Mouse (Mus musculus) hindlimb bud, embryonic 11.5 days (tissue): ENCODE data around the gene Ddi2.

ENCODE experiments used
- DNase-seq: peaks from one replicate; pipeline ENCODE4 v3.0.0-alpha.2; 2012; ENCODE audit warnings: low read depth, low spot score; ENCODE audit errors: extremely low spot score

Gene Ddi2

GRCm38 (mm10) chr4:141656932-141657331 is 66.3 kb downstream of the Ddi2 start:
- no peak for DNase-seq

DNA sequence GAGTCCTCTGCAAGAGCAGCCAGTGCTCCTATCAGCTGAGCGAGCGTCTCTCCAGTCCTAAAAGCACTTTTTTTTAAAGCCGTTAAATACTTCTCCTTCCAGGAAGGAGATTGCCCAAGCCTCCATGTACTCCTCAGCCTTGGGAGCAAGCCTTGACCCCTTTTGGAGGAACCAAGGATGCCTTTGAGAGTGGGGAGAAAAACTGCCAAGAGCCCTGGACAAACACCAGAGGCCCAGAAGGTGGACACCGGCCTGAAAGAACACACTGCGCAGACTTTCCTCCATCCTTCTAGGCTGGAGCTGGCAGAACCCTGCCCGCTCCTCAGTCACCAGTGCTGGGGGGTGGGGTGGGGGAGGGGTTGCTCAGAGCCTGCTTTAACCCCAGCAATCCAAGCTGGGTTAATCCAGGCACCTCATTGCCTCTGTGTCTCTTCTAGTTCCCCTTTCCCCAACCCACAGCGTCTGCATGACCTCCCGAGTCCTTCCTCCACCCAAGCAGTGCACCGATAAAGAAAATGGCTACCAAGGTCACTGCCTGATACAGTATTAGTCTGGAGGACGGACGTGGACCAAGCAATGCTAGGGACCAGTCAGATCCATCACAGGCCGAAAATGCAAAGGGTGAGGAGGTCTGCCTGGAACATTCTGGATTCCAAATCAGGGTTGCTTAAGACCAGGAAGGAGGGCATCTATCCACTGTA is 67.2 kb downstream of the Ddi2 start:
- DNase-seq: no peak

DNA sequence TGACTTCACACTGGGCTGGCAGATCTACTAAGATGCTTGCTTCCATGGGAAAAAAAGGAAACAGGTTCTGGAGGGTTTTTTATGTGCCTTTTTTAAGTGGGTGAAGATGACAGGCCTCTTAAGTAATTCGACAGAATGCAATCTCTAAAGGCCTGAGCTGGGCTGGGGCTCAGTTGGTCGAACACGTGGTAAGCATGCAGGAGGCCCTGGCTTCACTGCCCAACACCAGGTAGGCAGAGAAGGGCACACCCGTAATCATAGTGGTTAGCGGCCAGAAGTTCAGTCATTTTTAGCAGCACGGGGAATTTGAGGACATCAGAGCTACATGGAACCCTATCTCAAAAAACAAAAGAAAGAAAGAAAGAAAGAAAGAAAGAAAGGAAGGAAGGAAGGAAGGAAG is 68.7 kb downstream of the Ddi2 start:
- DNase-seq: no peak

DNA sequence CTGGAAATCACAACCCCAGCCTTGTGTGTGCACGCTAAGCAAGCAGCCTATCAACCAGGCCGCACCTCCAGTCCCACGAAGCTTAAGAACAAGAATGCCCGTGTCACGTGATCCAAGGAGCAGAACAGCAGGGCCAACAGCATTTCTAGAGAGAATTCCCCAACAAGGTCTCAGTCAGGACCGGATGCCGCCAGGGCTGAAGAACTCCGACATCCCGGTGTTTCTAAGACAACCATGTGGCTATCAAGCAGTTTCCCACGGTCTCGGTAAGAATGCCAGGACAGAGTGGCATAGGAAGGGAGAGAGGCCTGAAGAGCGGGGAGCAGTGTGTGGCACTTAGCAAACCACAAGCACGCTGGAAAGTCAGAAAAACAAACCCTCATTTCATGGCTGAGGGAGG is 69.4 kb downstream of the Ddi2 start:
- no peak for DNase-seq

DNA sequence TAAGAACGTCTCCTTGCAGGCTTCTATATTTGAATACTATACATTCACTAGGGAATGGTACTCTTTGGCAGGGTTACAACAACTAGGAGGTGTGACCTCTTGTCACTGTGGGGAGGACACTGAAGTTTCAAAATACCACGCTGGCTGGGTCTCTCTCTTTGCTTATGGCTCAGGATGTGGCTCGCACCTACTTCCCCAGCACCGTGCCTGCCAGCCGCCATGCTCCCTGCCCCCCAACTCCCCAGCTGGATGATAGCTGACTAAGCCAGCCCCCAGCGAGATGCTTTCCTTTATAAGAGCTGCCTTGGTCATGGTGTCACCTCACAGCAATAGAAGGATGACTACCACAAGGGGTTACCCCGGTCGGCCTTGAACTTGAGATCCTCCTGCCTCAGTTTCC is 70.2 kb downstream of the Ddi2 start:
- no peak for DNase-seq

DNA sequence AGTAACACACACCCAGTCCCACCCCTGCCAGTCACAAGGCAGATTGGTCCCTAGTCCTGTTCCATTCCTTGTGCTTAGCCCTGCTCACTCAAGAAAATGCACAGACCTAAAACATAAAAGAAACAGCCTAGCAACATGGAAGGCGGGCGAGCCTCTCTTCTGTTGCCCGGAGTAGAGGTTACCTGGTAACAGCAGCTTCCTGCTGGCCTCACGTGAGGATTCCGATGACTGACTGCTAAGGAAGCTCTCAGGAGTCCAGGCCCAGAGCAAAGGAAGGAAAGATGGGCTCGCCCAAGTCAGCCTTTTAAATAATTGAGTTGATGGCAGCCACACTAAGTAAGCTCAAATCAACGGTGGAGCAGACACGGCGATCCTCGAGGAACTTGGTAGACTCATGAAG is 71.3 kb downstream of the Ddi2 start:
- no peak for DNase-seq

DNA sequence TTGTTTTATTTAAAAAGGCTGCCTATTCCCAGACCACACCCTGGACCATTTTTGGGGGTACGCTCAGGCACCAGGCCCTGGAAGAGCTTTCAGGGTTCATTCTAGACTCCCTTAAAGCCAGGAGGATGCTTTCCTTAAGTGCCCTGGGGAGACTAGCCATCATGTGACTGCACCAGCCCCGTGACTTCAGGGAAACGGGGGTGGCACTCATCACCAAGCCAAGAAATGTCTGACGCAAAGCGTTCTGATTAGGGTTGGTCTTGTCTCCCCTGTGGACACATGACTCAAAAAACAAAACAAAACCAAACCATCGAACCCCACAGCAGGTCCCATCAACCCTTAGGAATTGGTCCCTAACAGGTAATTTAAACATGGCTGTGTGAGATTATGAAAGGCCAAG is 71.9 kb downstream of the Ddi2 start:
- DNase-seq: no peak

GRCm38 (mm10) chr4:141649244-141649643 is 74.0 kb downstream of the Ddi2 start:
- DNase-seq: no peak

- DNase-seq: no peak
Observed at GRCm38 (mm10) chr4:141648262-141648661, 75.0 kb downstream of the Ddi2 start.

GRCm38 (mm10) chr4:141647187-141647586 is 76.0 kb downstream of the Ddi2 start:
- no peak for DNase-seq

DNA sequence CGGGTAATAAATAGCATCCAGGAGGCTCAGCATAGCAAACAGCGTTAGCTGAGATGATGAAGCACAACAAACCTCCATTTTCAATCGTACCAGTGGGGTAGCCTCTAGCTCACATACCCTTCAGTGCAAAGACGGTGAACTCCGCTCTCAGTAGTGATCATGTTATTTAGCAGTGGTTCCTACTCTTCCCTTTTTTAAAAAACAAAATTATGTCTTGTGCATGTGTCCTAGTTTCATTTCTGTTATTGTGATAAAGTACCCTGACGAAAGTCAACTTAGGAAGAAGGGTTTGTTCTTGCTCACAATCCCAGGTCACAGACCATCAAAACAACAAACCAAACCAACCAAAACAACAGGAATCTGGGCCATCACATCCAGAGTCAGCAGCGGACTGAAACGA is 77.2 kb downstream of the Ddi2 start:
- no peak for DNase-seq

GRCm38 (mm10) chr4:141643118-141643855 is 79.9 kb downstream of the Ddi2 start:
- DNase-seq: no peak

GRCm38 (mm10) chr4:141641961-141642811 is 81.0 kb downstream of the Ddi2 start:
- no peak for DNase-seq

DNA sequence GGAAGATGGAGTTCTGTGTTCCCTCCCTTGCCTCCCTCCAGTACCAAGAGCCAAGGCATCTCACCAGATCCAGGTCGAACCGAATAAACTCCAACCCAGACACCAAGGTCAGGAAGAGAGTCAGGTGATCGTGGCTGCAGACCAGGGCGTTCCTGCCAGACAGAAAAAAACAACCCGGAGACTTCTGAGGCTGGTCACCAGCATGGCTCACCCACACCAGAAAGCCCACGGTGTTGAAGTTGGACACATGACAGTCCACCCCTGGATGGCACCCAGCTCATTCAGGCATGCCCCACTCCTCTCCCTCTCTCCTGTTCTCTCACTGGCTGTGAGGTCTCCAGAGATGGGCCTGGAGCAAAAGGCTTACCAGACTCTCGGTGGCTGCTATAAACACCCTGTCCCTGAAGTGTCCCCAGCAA is 81.9 kb downstream of the Ddi2 start:
- no peak for DNase-seq

DNA sequence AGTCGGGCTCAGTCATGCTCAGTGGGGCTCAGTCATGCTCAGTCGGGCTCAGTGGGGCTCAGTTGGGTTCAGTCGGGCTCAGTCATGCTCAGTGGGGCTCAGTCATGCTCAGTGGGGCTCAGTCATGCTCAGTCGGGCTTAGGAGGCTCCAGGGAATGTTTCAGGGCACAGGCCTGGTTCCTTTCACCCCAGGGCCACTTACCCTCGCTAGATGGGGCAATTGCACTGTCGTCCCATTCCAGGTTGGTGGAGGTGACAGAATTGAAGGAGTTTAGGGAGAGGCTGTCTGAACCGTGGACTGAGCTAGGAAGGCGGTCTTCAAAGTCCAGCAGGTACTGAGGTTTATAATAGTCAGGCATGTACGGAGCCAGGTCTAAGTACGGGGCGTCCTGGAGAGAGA is 83.7 kb downstream of the Ddi2 start:
- no peak for DNase-seq

GRCm38 (mm10) chr4:141636693-141637092 is 86.5 kb downstream of the Ddi2 start:
- DNase-seq: no peak

- DNase-seq: no peak
Observed at GRCm38 (mm10) chr4:141635991-141636390, 87.2 kb downstream of the Ddi2 start.

- DNase-seq: no peak
Observed at GRCm38 (mm10) chr4:141632111-141632873, 90.9 kb downstream of the Ddi2 start.

- DNase-seq: no peak
Observed at GRCm38 (mm10) chr4:141631250-141631649, 92.0 kb downstream of the Ddi2 start.

- no peak for DNase-seq
Observed at GRCm38 (mm10) chr4:141630021-141630420, 93.2 kb downstream of the Ddi2 start.

- DNase-seq: no peak
Observed at GRCm38 (mm10) chr4:141628661-141629060, 94.6 kb downstream of the Ddi2 start.
